Mouse (Mus musculus): ENCODE results near the gene Mcmbp. TPM values are rescaled to one million over a fixed set of nuclear protein-coding genes. Genes with fewer than 3 reads are reported as not detected.
"Not testable (repeated sequence)": the region's sequence is repeated elsewhere in the genome, so short reads cannot be mapped to it uniquely, and the experiment has no call there.

Mcmbp gene
- polyA plus RNA-seq, 1 experiment = 36.0 TPM

DNA sequence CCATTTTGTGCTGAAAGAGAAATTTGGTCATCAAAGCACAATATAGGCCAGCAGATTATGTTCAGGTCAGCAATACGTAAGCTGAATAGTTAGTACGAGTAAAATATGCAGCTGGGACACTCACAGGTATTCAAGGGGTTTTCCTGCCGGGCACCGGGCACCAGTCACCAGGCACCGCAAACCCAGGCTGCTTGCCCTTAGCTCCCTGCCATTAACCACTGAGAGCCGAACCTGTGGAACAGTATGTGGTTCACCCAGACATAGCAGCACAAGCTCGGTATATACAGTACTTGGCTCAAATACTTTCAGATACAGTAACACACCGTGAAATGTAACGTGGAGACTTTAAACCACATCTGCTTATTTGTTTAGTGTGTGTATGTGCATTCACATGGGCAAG lies 15.1 kb downstream of the Mcmbp start:
- 79% methylated on average over 9 of the region's 9 CpGs for WGBS

DNA sequence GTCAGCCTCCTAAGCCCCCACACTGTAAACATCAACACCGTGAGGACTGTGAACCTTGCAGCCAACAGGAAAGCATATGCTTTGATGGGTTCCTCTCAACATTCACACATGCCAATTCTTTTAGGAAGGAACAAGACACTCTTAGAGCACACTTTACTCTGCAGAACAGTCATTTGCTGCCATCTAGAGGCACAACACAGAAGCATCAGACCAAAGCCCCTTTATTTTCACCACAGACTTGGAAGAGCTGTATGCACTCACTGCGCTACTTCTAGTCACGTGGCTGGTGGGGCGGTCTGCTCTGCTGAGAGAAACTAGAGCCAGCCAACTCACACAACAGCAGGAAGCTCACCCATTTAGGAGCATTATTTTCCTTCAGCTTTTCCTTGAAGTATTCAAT lies 15.5 kb downstream of the Mcmbp start:
- no peak overlapping the region for H3K4me3 ChIP-seq (ENCODE audit: low read depth, low read length)
- 44% methylated on average over 4 of the region's 4 CpGs for WGBS
- H3K27me3 ChIP-seq (ENCODE audit: control insufficient read depth, insufficient read depth, low read length) = no peaks in the 10 kb centered on the region
- peaks cover 28% of the 10 kb centered on the region for H3K36me3 ChIP-seq (ENCODE audit: control insufficient read depth, insufficient read depth, low read length)
- H3K27ac ChIP-seq (ENCODE audit: insufficient read depth, low read depth, low read length) = no peak overlapping the region
- TF ChIP-seq POLR2A (IDR thresholded peaks at IDR 0.05; ENCODE audit: low read depth, low read length) (no peak), CTCF (IDR thresholded peaks at IDR 0.05; ENCODE audit: extremely low read depth, insufficient read length, insufficient replicate concordance, low read depth, low read length) (peak; percentile 35; the same call in 1 of the 2 replicates)
- H3K4me1 ChIP-seq (ENCODE audit: control insufficient read depth, insufficient read depth, insufficient read length, low read length) = peaks cover 2% of the 10 kb centered on the region; the same call in 1 of the 2 replicates

More for the DNA sequence above, 15.1 kb downstream of the Mcmbp start:
- peaks cover 2% of the 10 kb centered on the region; the same call in 1 of the 2 replicates for H3K4me1 ChIP-seq (ENCODE audit: control insufficient read depth, insufficient read depth, insufficient read length, low read length)
- peaks cover 25% of the 10 kb centered on the region for H3K36me3 ChIP-seq (ENCODE audit: control insufficient read depth, insufficient read depth, low read length)
- H3K4me3 ChIP-seq (ENCODE audit: low read depth, low read length) = no peak overlapping the region
- no peak for TF ChIP-seq POLR2A (IDR thresholded peaks at IDR 0.05; ENCODE audit: low read depth, low read length)
- no peak for TF ChIP-seq CTCF (IDR thresholded peaks at IDR 0.05; ENCODE audit: extremely low read depth, insufficient read length, insufficient replicate concordance, low read depth, low read length)
- no peaks in the 10 kb centered on the region for H3K27me3 ChIP-seq (ENCODE audit: control insufficient read depth, insufficient read depth, low read length)
- no peak overlapping the region for H3K27ac ChIP-seq (ENCODE audit: insufficient read depth, low read depth, low read length)

DNA sequence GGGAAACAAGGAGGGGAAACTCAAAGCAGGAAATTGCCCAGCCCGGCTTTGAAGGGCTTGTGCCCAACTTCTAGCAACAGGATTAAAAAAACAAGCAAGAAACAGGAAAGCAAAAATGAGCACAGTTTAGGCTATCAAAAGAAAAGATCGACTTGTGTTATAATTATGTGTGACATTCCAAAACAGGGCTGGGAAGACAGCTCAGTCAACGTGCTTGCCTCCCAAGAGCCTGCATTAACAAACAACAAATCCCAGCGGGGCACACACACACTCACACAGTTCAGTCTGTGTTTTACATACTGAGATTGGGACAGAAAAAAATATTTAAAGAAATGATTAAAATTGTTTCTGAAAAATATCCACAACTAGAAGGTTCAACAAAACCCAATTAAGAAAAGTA lies 22.3 kb downstream of the Mcmbp start:
- whole genome bisulfite sequencing = 62% methylated on average over 4 of the region's 4 CpGs
- H3K4me1 ChIP-seq (ENCODE audit: control insufficient read depth, insufficient read depth, insufficient read length, low read length) = no peaks in the 10 kb centered on the region

DNA sequence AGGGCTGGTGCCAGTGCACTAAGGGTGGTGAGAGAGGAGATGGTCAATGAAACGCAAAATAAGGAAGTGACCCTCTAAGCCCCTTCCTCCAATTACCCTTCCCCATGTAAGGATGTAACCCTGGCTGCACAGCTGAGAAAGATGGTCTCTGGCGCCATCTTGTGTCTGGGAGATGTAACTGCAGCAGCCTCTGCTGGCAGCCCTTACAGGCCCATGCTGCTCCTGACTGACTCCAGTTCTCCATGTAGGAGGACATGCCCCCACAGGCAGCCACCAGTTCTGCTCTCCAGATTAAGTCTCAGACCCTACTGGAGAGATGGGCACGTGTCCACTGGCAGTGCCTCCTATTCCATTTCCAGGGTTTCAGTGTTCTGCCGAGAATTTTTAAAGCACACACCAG lies 34.6 kb downstream of the Mcmbp start:
- Histone ChIP-seq H3K4me1 (ENCODE audit: control insufficient read depth, insufficient read depth, insufficient read length, low read length) (no peaks in the 10 kb centered on the region), H3K36me3 (ENCODE audit: control insufficient read depth, insufficient read depth, low read length) (peaks cover 77% of the 10 kb centered on the region), H3K4me3 (ENCODE audit: low read depth, low read length) (no peak overlapping the region), H3K27ac (ENCODE audit: insufficient read depth, low read depth, low read length) (no peak overlapping the region), H3K27me3 (ENCODE audit: control insufficient read depth, insufficient read depth, low read length) (no peaks in the 10 kb centered on the region)
- WGBS = 24% methylated on average over 4 of the region's 4 CpGs
- peak; percentile 87; the same call in 1 of the 2 replicates for TF ChIP-seq CTCF (IDR thresholded peaks at IDR 0.05; ENCODE audit: extremely low read depth, insufficient read length, insufficient replicate concordance, low read depth, low read length)
- TF ChIP-seq POLR2A (IDR thresholded peaks at IDR 0.05; ENCODE audit: low read depth, low read length) = no peak

More for the DNA sequence above, 22.3 kb downstream of the Mcmbp start:
- TF ChIP-seq POLR2A (IDR thresholded peaks at IDR 0.05; ENCODE audit: low read depth, low read length) (no peak), CTCF (IDR thresholded peaks at IDR 0.05; ENCODE audit: extremely low read depth, insufficient read length, insufficient replicate concordance, low read depth, low read length) (no peak)
- H3K27me3 ChIP-seq (ENCODE audit: control insufficient read depth, insufficient read depth, low read length) = no peaks in the 10 kb centered on the region
- H3K27ac ChIP-seq (ENCODE audit: insufficient read depth, low read depth, low read length) = no peak overlapping the region
- H3K36me3 ChIP-seq (ENCODE audit: control insufficient read depth, insufficient read depth, low read length) = peaks cover 58% of the 10 kb centered on the region
- no peak overlapping the region for H3K4me3 ChIP-seq (ENCODE audit: low read depth, low read length)

DNA sequence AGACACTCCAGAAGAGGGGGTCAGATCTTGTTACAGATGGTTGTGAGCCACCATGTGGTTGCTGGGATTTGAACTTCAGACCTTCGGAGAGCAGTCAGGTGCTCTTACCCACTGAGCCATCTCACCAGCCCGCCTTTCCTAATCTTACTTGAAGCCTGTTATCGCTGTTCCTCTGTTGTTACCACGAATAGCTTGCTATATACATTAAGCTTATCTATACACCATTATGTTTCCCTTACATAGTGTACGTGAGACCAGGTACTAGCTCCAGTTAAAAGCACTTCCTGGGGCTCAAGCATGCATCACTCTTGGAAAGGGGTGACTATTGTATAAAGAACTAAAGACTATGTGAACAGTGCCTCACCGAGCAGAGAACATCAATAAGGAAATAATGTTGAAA lies 40.3 kb downstream of the Mcmbp start:
- H3K27me3 ChIP-seq (ENCODE audit: control insufficient read depth, insufficient read depth, low read length); H3K27ac ChIP-seq (ENCODE audit: insufficient read depth, low read depth, low read length); H3K4me3 ChIP-seq (ENCODE audit: low read depth, low read length); H3K4me1 ChIP-seq (ENCODE audit: control insufficient read depth, insufficient read depth, insufficient read length, low read length): not testable (repeated sequence)
- WGBS = 70% methylated on average over 6 of the region's 6 CpGs
- peaks cover 66% of the 10 kb centered on the region for H3K36me3 ChIP-seq (ENCODE audit: control insufficient read depth, insufficient read depth, low read length)

DNA sequence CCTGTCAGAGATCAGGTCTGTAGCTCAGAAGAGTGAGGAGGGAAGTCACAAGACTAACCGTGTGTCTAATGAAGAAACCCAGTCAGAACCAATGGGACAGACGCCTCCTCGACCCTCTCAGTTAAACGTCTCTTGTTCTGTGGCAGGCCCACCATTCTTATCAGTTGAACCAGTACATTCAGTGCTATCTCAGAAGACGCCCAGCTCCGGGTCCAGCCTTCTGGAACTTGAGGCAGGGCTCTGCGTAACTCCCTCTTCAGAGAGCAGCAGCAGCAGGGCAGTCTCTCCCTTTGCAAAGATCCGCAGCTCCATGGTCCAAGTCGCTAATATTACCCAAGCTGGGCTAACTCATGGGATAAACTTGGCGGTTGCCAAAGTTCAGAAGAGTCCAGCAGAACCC lies 45.4 kb downstream of the Mcmbp start:
- no peak for TF ChIP-seq POLR2A (IDR thresholded peaks at IDR 0.05; ENCODE audit: low read depth, low read length)
- no peak overlapping the region for H3K27ac ChIP-seq (ENCODE audit: insufficient read depth, low read depth, low read length)
- H3K36me3 ChIP-seq (ENCODE audit: control insufficient read depth, insufficient read depth, low read length) = peaks cover 36% of the 10 kb centered on the region
- WGBS = 84% methylated on average over 10 of the region's 10 CpGs
- no peaks in the 10 kb centered on the region for H3K27me3 ChIP-seq (ENCODE audit: control insufficient read depth, insufficient read depth, low read length)
- no peak overlapping the region for H3K4me3 ChIP-seq (ENCODE audit: low read depth, low read length)
- no peaks in the 10 kb centered on the region for H3K4me1 ChIP-seq (ENCODE audit: control insufficient read depth, insufficient read depth, insufficient read length, low read length)

DNA sequence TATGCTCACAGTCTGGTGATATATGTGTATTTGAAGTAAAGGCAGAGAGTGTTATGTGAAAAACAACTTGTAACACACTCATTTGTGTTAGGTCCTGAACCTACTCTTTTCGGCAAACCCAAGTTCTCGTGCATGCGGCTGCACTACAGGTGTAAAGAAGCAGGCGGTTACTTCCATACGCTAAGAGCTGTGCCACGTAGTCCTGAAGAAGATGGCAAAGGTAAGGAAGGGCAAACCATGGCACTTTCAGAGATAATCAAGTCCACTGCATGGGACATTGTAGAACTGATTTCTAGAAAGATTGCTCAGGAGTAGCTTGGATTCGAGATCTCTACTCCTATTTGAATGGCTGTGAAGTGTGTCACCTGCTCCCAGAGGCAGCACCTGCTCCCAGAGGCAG lies 48.1 kb downstream of the Mcmbp start:
- H3K4me3 ChIP-seq (ENCODE audit: low read depth, low read length) = no peak overlapping the region
- 0 out of 2 replicates have a peak, but pooled peaks cover 2% of the 10 kb centered on the region for H3K4me1 ChIP-seq (ENCODE audit: control insufficient read depth, insufficient read depth, insufficient read length, low read length)
- H3K27me3 ChIP-seq (ENCODE audit: control insufficient read depth, insufficient read depth, low read length) = no peaks in the 10 kb centered on the region
- H3K27ac ChIP-seq (ENCODE audit: insufficient read depth, low read depth, low read length) = no peak overlapping the region
- WGBS = 78% methylated on average over 7 of the region's 7 CpGs
- no peak for TF ChIP-seq POLR2A (IDR thresholded peaks at IDR 0.05; ENCODE audit: low read depth, low read length)
- no peak for TF ChIP-seq CTCF (IDR thresholded peaks at IDR 0.05; ENCODE audit: extremely low read depth, insufficient read length, insufficient replicate concordance, low read depth, low read length)
- peaks cover 17% of the 10 kb centered on the region for H3K36me3 ChIP-seq (ENCODE audit: control insufficient read depth, insufficient read depth, low read length)

DNA sequence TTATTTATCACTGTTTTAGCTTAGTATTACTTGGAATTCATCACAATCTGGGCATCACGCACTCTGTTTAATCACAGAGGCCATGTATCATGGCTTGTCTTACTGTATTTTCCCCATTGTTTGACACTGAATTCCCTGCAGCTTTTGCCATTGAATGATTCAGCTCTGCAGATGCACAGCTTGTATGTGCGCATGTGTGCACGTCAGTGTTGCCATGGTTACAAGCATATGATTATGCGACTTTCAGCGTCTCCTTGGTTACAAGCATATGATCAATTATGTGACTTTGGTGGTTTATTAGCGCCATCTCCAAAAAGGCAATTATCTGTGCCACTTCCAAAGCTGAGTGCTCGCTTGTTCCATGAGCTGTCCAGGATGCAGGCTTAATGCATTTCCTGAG lies 49.5 kb downstream of the Mcmbp start:
- Histone ChIP-seq H3K4me3 (ENCODE audit: low read depth, low read length) (no peak overlapping the region), H3K4me1 (ENCODE audit: control insufficient read depth, insufficient read depth, insufficient read length, low read length) (0 out of 2 replicates have a peak, but pooled peaks cover 2% of the 10 kb centered on the region), H3K36me3 (ENCODE audit: control insufficient read depth, insufficient read depth, low read length) (peaks cover 12% of the 10 kb centered on the region), H3K27me3 (ENCODE audit: control insufficient read depth, insufficient read depth, low read length) (no peaks in the 10 kb centered on the region), H3K27ac (ENCODE audit: insufficient read depth, low read depth, low read length) (no peak overlapping the region)
- WGBS = 60% methylated on average over 7 of the region's 7 CpGs
- TF ChIP-seq POLR2A (IDR thresholded peaks at IDR 0.05; ENCODE audit: low read depth, low read length) (no peak), CTCF (IDR thresholded peaks at IDR 0.05; ENCODE audit: extremely low read depth, insufficient read length, insufficient replicate concordance, low read depth, low read length) (no peak)
